In genomic region chr9:24284239-24285084, GRCm38 (mm10) we compare ENCODE assay signal across 16 mouse cellular contexts.
A peak's percentile ranks its signal among the peaks of the same experiment; 100 is the strongest.
DNase-seq lines count a peak whose midpoint lies in the region; ATAC-seq lines count a peak whose summit lies in the region.
"Had no signal": no experiment of that assay in that cellular context is flagged by ENCODE, and none has a peak within 500 bp of the region (broad histone marks: within the 10 kb centered on the region; RNA-seq: fewer than 3 reads in every experiment).

No protein-coding gene starts in this region.

- H3K4me1 ChIP-seq in midbrain, embryonic 11.5 days (ENCODE audit: control insufficient read depth, insufficient read depth, low read length), result no peaks in the 10 kb centered on the region
- no peaks in the 10 kb centered on the region for H3K4me1 ChIP-seq in midbrain, embryonic 15.5 days
- H3K4me1 ChIP-seq in liver, embryonic 13.5 days (replicated peaks), result peaks cover 44% of the 10 kb centered on the region
- H3K4me1 ChIP-seq: embryonic facial prominence, embryonic 12.5 days had no signal

- no peak overlapping the region for H3K9ac ChIP-seq in midbrain, embryonic 11.5 days (ENCODE audit: low read length)
- H3K9ac ChIP-seq in midbrain, embryonic 15.5 days, result no peak overlapping the region
- H3K9ac ChIP-seq in liver, embryonic 13.5 days, result no peak overlapping the region
- H3K9ac ChIP-seq: embryonic facial prominence, embryonic 12.5 days had no signal

- H3K4me2 ChIP-seq in midbrain, embryonic 11.5 days, result no peak overlapping the region
- no peak overlapping the region for H3K4me2 ChIP-seq in midbrain, embryonic 15.5 days
- H3K4me2 ChIP-seq in liver, embryonic 13.5 days, result no peak overlapping the region
- H3K4me2 ChIP-seq: embryonic facial prominence, embryonic 12.5 days had no signal

- ATAC-seq in midbrain, embryonic 11.5 days (ENCODE audit: low FRiP score), result no peak
- no peak for ATAC-seq in midbrain, embryonic 15.5 days (replicated peaks)
- ATAC-seq in liver, embryonic 13.5 days (ENCODE audit: low read depth), result peak; percentile 39
- ATAC-seq: lung, postnatal 0 days had no signal

- peak; percentile 6 for DNase-seq in midbrain, embryonic 11.5 days (ENCODE audit: low spot score, missing footprints)
- peak; percentile 52 for DNase-seq in brain, adult 2 months (ENCODE audit: low read depth, low spot score)
- peak; percentile 34 for DNase-seq in liver, embryonic 13.5 days
- DNase-seq in spleen, postnatal 14 days (ENCODE audit: low spot score in 2 of 2), result no peak
- DNase-seq in kidney, adult 8-10 months, result no peak
- no peak for DNase-seq in heart, adult 11 months
- DNase-seq: adrenal gland, postnatal 25 days; cerebellum, postnatal 25 days; gastrocnemius, postnatal 10 days; kidney, postnatal 4 days; right cerebral cortex, postnatal 14 days; thymus, postnatal 14 days had no signal

- no peaks in the 10 kb centered on the region for H3K36me3 ChIP-seq in midbrain, embryonic 11.5 days (ENCODE audit: control insufficient read depth, insufficient read depth, low read length)
- no peaks in the 10 kb centered on the region for H3K36me3 ChIP-seq in midbrain, embryonic 15.5 days (replicated peaks)
- H3K36me3 ChIP-seq in liver, embryonic 13.5 days, result no peaks in the 10 kb centered on the region
- H3K36me3 ChIP-seq: embryonic facial prominence, embryonic 12.5 days had no signal

- 86% methylated on average over 5 of the region's 5 CpGs for WGBS in midbrain, embryonic 11.5 days
- WGBS in midbrain, embryonic 15.5 days, result 85% methylated on average over 5 of the region's 5 CpGs
- 61% methylated on average over 5 of the region's 5 CpGs for WGBS in liver, embryonic 13.5 days (ENCODE audit: insufficient replicate concordance)

- no peak overlapping the region for H3K4me3 ChIP-seq in midbrain, embryonic 11.5 days (ENCODE audit: low read depth, low read length)
- no peak overlapping the region for H3K4me3 ChIP-seq in midbrain, embryonic 15.5 days
- H3K4me3 ChIP-seq in liver, embryonic 13.5 days (replicated peaks), result no peak overlapping the region
- H3K4me3 ChIP-seq: embryonic facial prominence, embryonic 12.5 days; megakaryocyte, embryonic 14.5 days had no signal

- H3K9me3 ChIP-seq in midbrain, embryonic 11.5 days (ENCODE audit: control insufficient read depth, low read length), result no peaks in the 10 kb centered on the region
- no peaks in the 10 kb centered on the region for H3K9me3 ChIP-seq in midbrain, embryonic 15.5 days
- H3K9me3 ChIP-seq in liver, embryonic 13.5 days (replicated peaks), result no peaks in the 10 kb centered on the region
- H3K9me3 ChIP-seq: embryonic facial prominence, embryonic 12.5 days; megakaryocyte, embryonic 14.5 days had no signal

- no peak overlapping the region for H3K27ac ChIP-seq in midbrain, embryonic 11.5 days (ENCODE audit: low read depth, low read length)
- no peak overlapping the region for H3K27ac ChIP-seq in midbrain, embryonic 15.5 days
- peak overlapping the region; percentile 53 for H3K27ac ChIP-seq in liver, embryonic 13.5 days
- H3K27ac ChIP-seq: embryonic facial prominence, embryonic 12.5 days had no signal

- no peaks in the 10 kb centered on the region for H3K27me3 ChIP-seq in midbrain, embryonic 11.5 days (ENCODE audit: control insufficient read depth, insufficient read depth, low read length)
- no peaks in the 10 kb centered on the region for H3K27me3 ChIP-seq in midbrain, embryonic 15.5 days (replicated peaks)
- no peaks in the 10 kb centered on the region for H3K27me3 ChIP-seq in liver, embryonic 13.5 days
- H3K27me3 ChIP-seq: embryonic facial prominence, embryonic 12.5 days; megakaryocyte, embryonic 14.5 days had no signal

Comparison
In these comparisons a context has a peak if more than half of its experiments do, and no peak if none do; other contexts are left out.
1. DNase-seq: peak in midbrain, embryonic 11.5 days (single experiment), brain, adult 2 months (single experiment) and liver, embryonic 13.5 days (single experiment); none in spleen, postnatal 14 days (0 of 2), kidney, adult 8-10 months (0 of 2) and heart, adult 11 months (single experiment).